In genomic region chr19:45542061-45542460, GRCm38 (mm10) we compare ENCODE assay signal across 9 mouse cellular contexts. TPM values are rescaled to one million over a fixed set of nuclear protein-coding genes. Genes with fewer than 3 reads are reported as not detected.
DNase-seq lines count a peak whose midpoint lies in the region; ATAC-seq and TF ChIP-seq lines count a peak whose summit lies in the region.
"Had no signal": no experiment of that assay in that cellular context is flagged by ENCODE, and none has a peak within 500 bp of the region (broad histone marks: within the 10 kb centered on the region; RNA-seq: fewer than 3 reads in every experiment).

No protein-coding gene starts in this region.

- H3K36me3 ChIP-seq in neural tube, embryonic 11.5 days (ENCODE audit: control insufficient read depth, insufficient read depth, low read length) = no peaks in the 10 kb centered on the region
- H3K36me3 ChIP-seq in limb, embryonic 13.5 days = no peaks in the 10 kb centered on the region
- H3K36me3 ChIP-seq in stomach, embryonic 15.5 days = no peaks in the 10 kb centered on the region

- H3K27ac ChIP-seq in cerebellum, adult 2 months (ENCODE audit: insufficient read depth, low read length) = no peak overlapping the region
- H3K27ac ChIP-seq in neural tube, embryonic 11.5 days (ENCODE audit: low read depth, low read length) = peak overlapping the region; percentile 67; the same call in 1 of the 2 replicates
- no peak overlapping the region for H3K27ac ChIP-seq in limb, embryonic 13.5 days
- no peak overlapping the region for H3K27ac ChIP-seq in stomach, embryonic 15.5 days

- H3K27me3 ChIP-seq in cerebellum, adult 2 months (ENCODE audit: control insufficient read depth, insufficient read depth, low read length) = no peaks in the 10 kb centered on the region
- H3K27me3 ChIP-seq in neural tube, embryonic 11.5 days (ENCODE audit: control insufficient read depth, insufficient read depth, low read length) = peaks cover 52% of the 10 kb centered on the region
- peaks cover 78% of the 10 kb centered on the region for H3K27me3 ChIP-seq in limb, embryonic 13.5 days
- peaks cover 37% of the 10 kb centered on the region for H3K27me3 ChIP-seq in stomach, embryonic 15.5 days (replicated peaks)

- H3K9ac ChIP-seq in neural tube, embryonic 11.5 days (ENCODE audit: low read length) = peak overlapping the region; percentile 48
- peak overlapping the region; percentile 58; the same call in 1 of the 2 replicates for H3K9ac ChIP-seq in limb, embryonic 13.5 days
- H3K9ac ChIP-seq in stomach, embryonic 15.5 days = no peak overlapping the region

- no peak for TF ChIP-seq CTCF in cerebellum, adult 2 months (IDR thresholded peaks at IDR 0.05; ENCODE audit: borderline replicate concordance, insufficient read depth, low read depth, low read length)

- peak overlapping the region; percentile 26 for H3K4me3 ChIP-seq in cerebellum, adult 2 months (replicated peaks; ENCODE audit: insufficient read depth, low read depth, low read length)
- H3K4me3 ChIP-seq in neural tube, embryonic 11.5 days (ENCODE audit: low read depth, low read length) = no peak overlapping the region; the same call in 1 of the 2 replicates
- H3K4me3 ChIP-seq in limb, embryonic 13.5 days = peak overlapping the region; percentile 42
- H3K4me3 ChIP-seq in stomach, embryonic 15.5 days (replicated peaks) = peak overlapping the region; percentile 41

- ATAC-seq in neural tube, embryonic 11.5 days (ENCODE audit: insufficient read depth, low FRiP score, low TSS enrichment) = no peak
- no peak for ATAC-seq in limb, embryonic 13.5 days (ENCODE audit: low FRiP score, low read depth)
- no peak for ATAC-seq in stomach, embryonic 15.5 days (ENCODE audit: insufficient read depth, low FRiP score, low read depth)

- peak overlapping the region; percentile 58 for H3K4me2 ChIP-seq in neural tube, embryonic 11.5 days (ENCODE audit: low read depth)
- H3K4me2 ChIP-seq in limb, embryonic 13.5 days (replicated peaks) = peak overlapping the region; percentile 73
- peak overlapping the region; percentile 89 for H3K4me2 ChIP-seq in stomach, embryonic 15.5 days

- no peaks in the 10 kb centered on the region for H3K4me1 ChIP-seq in cerebellum, adult 2 months (ENCODE audit: control insufficient read depth, insufficient read depth, low read length)
- peaks cover 21% of the 10 kb centered on the region for H3K4me1 ChIP-seq in neural tube, embryonic 11.5 days (ENCODE audit: control insufficient read depth, insufficient read depth, low read length)
- peaks cover 14% of the 10 kb centered on the region for H3K4me1 ChIP-seq in limb, embryonic 13.5 days
- peaks cover 20% of the 10 kb centered on the region for H3K4me1 ChIP-seq in stomach, embryonic 15.5 days

- no peak for DNase-seq in cerebellum, adult 2 months
- no peak for DNase-seq in cerebellum, adult 9-11 months
- DNase-seq in neural tube, embryonic 11.5 days (ENCODE audit: low spot score) = no peak
- DNase-seq in neural tube, embryonic 10.5 days (ENCODE audit: extremely low spot score, low spot score) = no peak
- DNase-seq in urinary bladder, postnatal 14 days (ENCODE audit: low spot score) = no peak
- no peak for DNase-seq in urinary bladder, postnatal 25 days (ENCODE audit: low spot score)
- DNase-seq: kidney, adult 8-10 months had no signal

- no peak for TF ChIP-seq POLR2A in cerebellum, adult 2 months (IDR thresholded peaks at IDR 0.05; ENCODE audit: borderline replicate concordance, insufficient read depth, low read length)

- WGBS in cerebellum, adult 2 months = 35% methylated on average over 3 of the region's 3 CpGs
- 12% methylated on average over 3 of the region's 3 CpGs for WGBS in neural tube, embryonic 11.5 days
- 13% methylated on average over 3 of the region's 3 CpGs for WGBS in limb, embryonic 13.5 days
- 29% methylated on average over 3 of the region's 3 CpGs for WGBS in stomach, embryonic 15.5 days

- no peaks in the 10 kb centered on the region for H3K9me3 ChIP-seq in neural tube, embryonic 11.5 days (ENCODE audit: control insufficient read depth, low read length)
- no peaks in the 10 kb centered on the region for H3K9me3 ChIP-seq in limb, embryonic 13.5 days
- H3K9me3 ChIP-seq in stomach, embryonic 15.5 days = no peaks in the 10 kb centered on the region

RNA-seq across cellular contexts. Expression of gene Poll, which starts 18.3 kb away (rescaled TPM):
- 14.5 and 14.6 TPM in 2 replicates for polyA plus RNA-seq in cerebellum, adult 2 months (2012; rRNA removed)
- polyA plus RNA-seq in neural tube, embryonic 11.5 days (2014; fragmentation: Nextera tagmentation; extraction: Ambion mirVana) = 15.6 and 18.5 TPM in 2 replicates
- 14.5 and 16.1 TPM in 2 replicates for polyA plus RNA-seq in limb, embryonic 13.5 days (2015; fragmentation: Nextera tagmentation; extraction: Ambion mirVana)
- 12.5 and 12.8 TPM in 2 replicates for polyA plus RNA-seq in stomach, embryonic 15.5 days (2015; fragmentation: Nextera tagmentation; extraction: Ambion mirVana)

RNA-seq across cellular contexts. Expression of gene Gm17018, which starts 18.4 kb away (rescaled TPM):
- 44.6 and 56.7 TPM in 2 replicates for polyA plus RNA-seq in cerebellum, adult 2 months (2012; rRNA removed)
- 50.7 and 56.5 TPM in 2 replicates for polyA plus RNA-seq in neural tube, embryonic 11.5 days (2014; fragmentation: Nextera tagmentation; extraction: Ambion mirVana)
- 45.0 and 47.7 TPM in 2 replicates for polyA plus RNA-seq in limb, embryonic 13.5 days (2015; fragmentation: Nextera tagmentation; extraction: Ambion mirVana)
- 37.5 and 43.2 TPM in 2 replicates for polyA plus RNA-seq in stomach, embryonic 15.5 days (2015; fragmentation: Nextera tagmentation; extraction: Ambion mirVana)
